Mouse (Mus musculus): Measurements from ENCODE around the gene Gpbp1. TPM values are rescaled to one million over a fixed set of nuclear protein-coding genes. Genes with fewer than 3 reads are reported as not detected.

The Gpbp1 gene
- polyA plus RNA-seq, 1 experiment from 2014 or later, result 33.2 TPM

GRCm38 (mm10) chr13:111531701-111532100 lies 41.8 kb upstream of the Gpbp1 start:
- ATAC-seq, result peak; percentile 11; the same call in 1 of the 2 replicates
- 46% methylated on average over 1 of the region's 1 CpGs for WGBS
- no peak overlapping the region for H3K9ac ChIP-seq (ENCODE audit: low read depth, low read length)
- H3K27me3 ChIP-seq (replicated peaks; ENCODE audit: control insufficient read depth, insufficient read depth, low read length), result no peaks in the 10 kb centered on the region
- H3K9me3 ChIP-seq (ENCODE audit: control insufficient read depth), result no peaks in the 10 kb centered on the region
- no peaks in the 10 kb centered on the region; the same call in 1 of the 2 replicates for H3K4me1 ChIP-seq (replicated peaks; ENCODE audit: control insufficient read depth, insufficient read depth, low read length)
- 0 out of 2 replicates have a peak overlapping the region, but pooled peaks have one; percentile 21 for H3K27ac ChIP-seq (ENCODE audit: low read depth, low read length)
- no peaks in the 10 kb centered on the region for H3K36me3 ChIP-seq (ENCODE audit: control insufficient read depth, insufficient read depth)
- TF ChIP-seq CTCF (IDR thresholded peaks at IDR 0.05; ENCODE audit: low read depth), result no peak
- no peak overlapping the region for H3K4me3 ChIP-seq (ENCODE audit: low read depth, low read length)
- H3K4me2 ChIP-seq (replicated peaks; ENCODE audit: low read depth), result no peak overlapping the region

GRCm38 (mm10) chr13:111524277-111524676 lies 34.4 kb upstream of the Gpbp1 start:
- Histone ChIP-seq H3K4me2 (replicated peaks; ENCODE audit: low read depth) (no peak overlapping the region), H3K4me1 (replicated peaks; ENCODE audit: control insufficient read depth, insufficient read depth, low read length) (no peaks in the 10 kb centered on the region), H3K27ac (ENCODE audit: low read depth, low read length) (no peak overlapping the region), H3K4me3 (ENCODE audit: low read depth, low read length) (no peak overlapping the region), H3K9ac (ENCODE audit: low read depth, low read length) (no peak overlapping the region), H3K27me3 (replicated peaks; ENCODE audit: control insufficient read depth, insufficient read depth, low read length) (no peaks in the 10 kb centered on the region), H3K9me3 (ENCODE audit: control insufficient read depth) (no peaks in the 10 kb centered on the region), H3K36me3 (ENCODE audit: control insufficient read depth, insufficient read depth) (no peaks in the 10 kb centered on the region)
- TF ChIP-seq CTCF (IDR thresholded peaks at IDR 0.05; ENCODE audit: low read depth), result no peak
- 98% methylated on average over 2 of the region's 2 CpGs for WGBS
- no peak for ATAC-seq

- no peaks in the 10 kb centered on the region for H3K9me3 ChIP-seq (ENCODE audit: control insufficient read depth)
- H3K4me2 ChIP-seq (replicated peaks; ENCODE audit: low read depth), result no peak overlapping the region; the same call in 1 of the 2 replicates
- H3K27ac ChIP-seq (ENCODE audit: low read depth, low read length), result no peak overlapping the region; the same call in 1 of the 2 replicates
- no peaks in the 10 kb centered on the region for H3K27me3 ChIP-seq (replicated peaks; ENCODE audit: control insufficient read depth, insufficient read depth, low read length)
- 50% methylated on average over 9 of the region's 9 CpGs for WGBS
- TF ChIP-seq CTCF (IDR thresholded peaks at IDR 0.05; ENCODE audit: low read depth), result no peak
- no peaks in the 10 kb centered on the region for H3K36me3 ChIP-seq (ENCODE audit: control insufficient read depth, insufficient read depth)
- ATAC-seq, result peak; percentile 55
- H3K9ac ChIP-seq (ENCODE audit: low read depth, low read length), result no peak overlapping the region
- H3K4me1 ChIP-seq (replicated peaks; ENCODE audit: control insufficient read depth, insufficient read depth, low read length), result 0 out of 2 replicates have a peak, but pooled peaks cover 4% of the 10 kb centered on the region
- no peak overlapping the region for H3K4me3 ChIP-seq (ENCODE audit: low read depth, low read length)
Observed at GRCm38 (mm10) chr13:111522336-111522735, 32.4 kb upstream of the Gpbp1 start.

GRCm38 (mm10) chr13:111520456-111520855 lies 30.5 kb upstream of the Gpbp1 start:
- ATAC-seq, result peak; percentile 67
- H3K9ac ChIP-seq (ENCODE audit: low read depth, low read length), result no peak overlapping the region
- no peak overlapping the region for H3K4me2 ChIP-seq (replicated peaks; ENCODE audit: low read depth)
- H3K36me3 ChIP-seq (ENCODE audit: control insufficient read depth, insufficient read depth), result no peaks in the 10 kb centered on the region
- no peak for TF ChIP-seq CTCF (IDR thresholded peaks at IDR 0.05; ENCODE audit: low read depth)
- WGBS, result 27% methylated on average over 4 of the region's 4 CpGs
- no peak overlapping the region for H3K4me3 ChIP-seq (ENCODE audit: low read depth, low read length)
- H3K9me3 ChIP-seq (ENCODE audit: control insufficient read depth), result no peaks in the 10 kb centered on the region
- H3K4me1 ChIP-seq (replicated peaks; ENCODE audit: control insufficient read depth, insufficient read depth, low read length), result 0 out of 2 replicates have a peak, but pooled peaks cover 4% of the 10 kb centered on the region
- no peak overlapping the region; the same call in 1 of the 2 replicates for H3K27ac ChIP-seq (ENCODE audit: low read depth, low read length)
- no peaks in the 10 kb centered on the region for H3K27me3 ChIP-seq (replicated peaks; ENCODE audit: control insufficient read depth, insufficient read depth, low read length)

- WGBS, result 24% methylated on average over 5 of the region's 5 CpGs
- H3K27ac ChIP-seq (ENCODE audit: low read depth, low read length), result no peak overlapping the region; the same call in 1 of the 2 replicates
Observed at GRCm38 (mm10) chr13:111518332-111518731, 28.4 kb upstream of the Gpbp1 start.

GRCm38 (mm10) chr13:111516385-111517150 lies 26.7 kb upstream of the Gpbp1 start:
- Histone ChIP-seq H3K4me2 (replicated peaks; ENCODE audit: low read depth) (no peak overlapping the region), H3K9ac (ENCODE audit: low read depth, low read length) (no peak overlapping the region), H3K27me3 (replicated peaks; ENCODE audit: control insufficient read depth, insufficient read depth, low read length) (no peaks in the 10 kb centered on the region), H3K27ac (ENCODE audit: low read depth, low read length) (no peak overlapping the region), H3K4me3 (ENCODE audit: low read depth, low read length) (no peak overlapping the region), H3K36me3 (ENCODE audit: control insufficient read depth, insufficient read depth) (no peaks in the 10 kb centered on the region), H3K9me3 (ENCODE audit: control insufficient read depth) (no peaks in the 10 kb centered on the region), H3K4me1 (replicated peaks; ENCODE audit: control insufficient read depth, insufficient read depth, low read length) (0 out of 2 replicates have a peak, but pooled peaks cover 4% of the 10 kb centered on the region)
- 81% methylated on average over 7 of the region's 7 CpGs for WGBS
- TF ChIP-seq CTCF (IDR thresholded peaks at IDR 0.05; ENCODE audit: low read depth), result no peak
- no peak for ATAC-seq

More at GRCm38 (mm10) chr13:111518332-111518731, 28.4 kb upstream of the Gpbp1 start:
- no peak overlapping the region for H3K9ac ChIP-seq (ENCODE audit: low read depth, low read length)
- no peaks in the 10 kb centered on the region for H3K36me3 ChIP-seq (ENCODE audit: control insufficient read depth, insufficient read depth)
- H3K27me3 ChIP-seq (replicated peaks; ENCODE audit: control insufficient read depth, insufficient read depth, low read length), result no peaks in the 10 kb centered on the region
- no peak for TF ChIP-seq CTCF (IDR thresholded peaks at IDR 0.05; ENCODE audit: low read depth)
- no peak overlapping the region; the same call in 1 of the 2 replicates for H3K4me2 ChIP-seq (replicated peaks; ENCODE audit: low read depth)
- no peak overlapping the region for H3K4me3 ChIP-seq (ENCODE audit: low read depth, low read length)
- H3K4me1 ChIP-seq (replicated peaks; ENCODE audit: control insufficient read depth, insufficient read depth, low read length), result 0 out of 2 replicates have a peak, but pooled peaks cover 4% of the 10 kb centered on the region
- no peaks in the 10 kb centered on the region for H3K9me3 ChIP-seq (ENCODE audit: control insufficient read depth)
- ATAC-seq, result peak; percentile 74
